Mouse (Mus musculus) heart, adult 11 months (tissue): ENCODE data around the gene Sugp2.
"Not testable (repeated sequence)": the region's sequence is repeated elsewhere in the genome, so short reads cannot be mapped to it uniquely, and the experiment has no call there.

Experiments
- DNase-seq: peaks from one replicate; pipeline ENCODE4 v3.0.0; 2022

Gene Sugp2

DNA sequence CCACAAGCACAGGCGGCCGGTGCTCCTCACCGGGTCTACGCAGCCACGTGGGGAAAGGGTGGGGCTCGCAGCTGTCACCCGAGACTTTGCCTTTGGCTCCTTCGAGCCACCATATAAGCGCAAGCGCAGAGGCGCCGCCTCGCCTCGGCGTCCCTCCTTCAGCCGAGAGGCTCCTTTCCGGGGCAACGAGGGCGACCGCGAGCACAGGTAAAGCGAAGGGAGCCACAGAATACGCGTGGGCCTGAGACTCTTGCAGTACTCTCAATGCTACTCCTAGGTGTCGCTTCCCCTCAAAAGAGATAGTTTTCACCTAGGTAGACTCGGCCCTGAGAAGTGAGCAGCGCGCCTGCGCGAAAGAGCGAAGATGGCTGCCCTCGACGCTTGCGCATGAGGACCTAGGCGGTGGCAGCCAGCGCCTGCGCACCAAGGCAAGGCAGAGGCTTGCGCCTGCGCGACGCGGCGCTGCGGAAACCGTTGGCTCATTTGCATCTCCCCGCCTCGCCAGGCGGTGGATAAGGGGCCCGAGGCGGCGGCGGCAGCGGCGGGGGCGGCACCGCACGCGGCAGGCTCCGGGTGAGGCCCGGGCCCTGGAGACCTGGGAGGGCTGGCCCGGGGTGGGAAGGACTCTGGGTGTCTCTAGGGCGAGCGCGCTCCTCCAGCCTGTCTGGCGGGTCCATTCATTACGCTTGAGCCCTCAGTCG lies at the start of gene Sugp2, which contains the start of gene Armc6:
Sugp2 (plus strand) TSS at position 147 of the 701 bp plus-strand sequence.
Armc6 (minus strand) TSS at position 387 of the 701 bp plus-strand sequence.
- peak; percentile 100 for DNase-seq

DNA sequence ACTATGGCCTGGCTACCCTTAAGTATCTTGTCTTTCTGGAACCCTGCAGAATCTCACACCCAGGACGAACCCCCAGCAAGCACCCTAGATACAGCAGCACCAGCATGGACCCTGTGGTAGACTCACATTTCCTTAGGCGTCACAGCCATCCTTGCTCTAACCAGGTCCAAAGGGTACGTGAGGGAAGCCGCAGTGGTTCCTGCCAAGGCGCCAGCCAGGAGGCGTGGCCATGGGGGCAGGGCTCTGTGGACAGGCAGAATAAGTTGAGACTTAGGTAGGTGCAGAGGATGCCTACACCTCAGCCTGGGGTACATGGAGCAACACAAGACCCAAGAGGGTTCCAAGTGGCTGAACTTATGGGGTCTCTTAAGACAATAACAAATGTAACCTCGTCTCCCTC lies 45.3 kb upstream of the Sugp2 start:
- peak; percentile 93 for DNase-seq

DNA sequence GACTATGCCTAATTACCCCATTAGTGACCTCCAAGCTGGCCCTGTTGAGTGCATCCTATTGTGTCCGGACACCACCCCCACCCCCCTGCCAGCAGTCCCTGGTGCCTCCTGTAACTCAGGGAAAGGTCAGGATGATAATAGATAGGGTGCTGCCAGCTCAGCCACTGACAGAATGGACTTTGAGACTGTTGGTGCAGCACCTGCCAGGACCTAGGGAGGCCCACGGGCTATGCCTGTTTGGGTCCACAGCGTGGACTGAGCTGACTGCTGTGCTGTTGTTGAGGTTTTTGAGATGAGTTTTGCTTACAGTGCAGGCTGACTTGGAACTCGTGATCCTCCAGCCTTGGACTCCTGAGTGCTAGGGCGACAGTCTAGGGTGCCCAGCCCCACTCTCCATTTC lies 40.8 kb upstream of the Sugp2 start:
- no peak for DNase-seq

DNA sequence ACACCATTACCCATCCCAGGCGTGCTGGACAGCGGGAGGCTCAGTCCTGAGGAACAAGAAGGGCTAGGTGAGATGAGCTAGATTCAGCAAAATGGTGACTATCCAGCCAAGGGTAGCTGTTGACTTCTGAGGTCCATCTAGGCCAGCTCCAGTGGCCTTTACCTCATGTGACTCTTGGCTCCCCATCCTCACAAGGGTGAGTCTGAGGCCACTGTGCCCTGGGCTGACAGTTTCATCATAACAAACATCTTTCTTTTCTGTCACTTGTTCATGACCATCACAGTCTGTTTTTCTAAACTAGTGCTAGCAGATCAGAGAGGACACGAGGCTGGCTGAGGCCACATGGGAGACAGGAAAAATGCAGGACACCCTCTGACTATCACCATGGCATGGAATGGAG lies 39.8 kb upstream of the Sugp2 start:
- DNase-seq: no peak

DNA sequence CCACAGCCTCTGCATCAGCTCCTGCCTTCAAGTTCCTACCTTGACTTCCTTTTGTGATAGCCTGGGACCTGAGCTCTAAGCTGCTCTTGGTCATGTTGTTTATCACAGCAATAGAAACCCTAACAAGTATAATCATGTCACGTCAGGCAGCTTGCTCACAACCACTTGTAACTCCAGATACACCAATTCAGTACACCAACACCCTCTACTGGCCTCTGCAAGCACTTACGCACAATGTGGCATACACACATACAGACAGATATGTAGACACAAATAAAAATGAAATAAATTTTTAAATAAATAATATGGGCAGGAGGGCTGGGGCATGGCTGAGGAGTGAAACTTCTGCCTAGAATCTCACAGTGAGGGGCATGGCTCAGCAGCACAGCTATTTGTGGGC lies 38.3 kb upstream of the Sugp2 start:
- DNase-seq: no peak

DNA sequence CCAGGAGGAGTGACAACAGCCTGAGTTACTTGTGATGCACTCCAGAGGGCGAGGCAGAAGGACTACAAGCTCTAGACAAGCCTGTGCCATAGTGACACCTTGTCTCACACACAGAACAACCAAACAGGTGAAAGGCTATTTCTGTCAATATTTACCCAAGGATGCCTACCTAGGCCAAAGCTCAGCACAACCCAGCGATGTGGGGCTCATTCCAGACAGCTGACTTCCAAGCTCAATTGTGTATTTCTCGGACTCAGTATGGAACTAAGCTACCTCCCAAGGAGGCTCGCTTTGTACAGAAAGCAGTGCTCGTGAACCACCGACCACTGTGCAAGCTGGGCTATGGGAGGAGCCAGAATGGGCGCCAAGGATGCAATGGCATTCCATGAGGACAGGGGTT lies 36.4 kb upstream of the Sugp2 start:
- no peak for DNase-seq

DNA sequence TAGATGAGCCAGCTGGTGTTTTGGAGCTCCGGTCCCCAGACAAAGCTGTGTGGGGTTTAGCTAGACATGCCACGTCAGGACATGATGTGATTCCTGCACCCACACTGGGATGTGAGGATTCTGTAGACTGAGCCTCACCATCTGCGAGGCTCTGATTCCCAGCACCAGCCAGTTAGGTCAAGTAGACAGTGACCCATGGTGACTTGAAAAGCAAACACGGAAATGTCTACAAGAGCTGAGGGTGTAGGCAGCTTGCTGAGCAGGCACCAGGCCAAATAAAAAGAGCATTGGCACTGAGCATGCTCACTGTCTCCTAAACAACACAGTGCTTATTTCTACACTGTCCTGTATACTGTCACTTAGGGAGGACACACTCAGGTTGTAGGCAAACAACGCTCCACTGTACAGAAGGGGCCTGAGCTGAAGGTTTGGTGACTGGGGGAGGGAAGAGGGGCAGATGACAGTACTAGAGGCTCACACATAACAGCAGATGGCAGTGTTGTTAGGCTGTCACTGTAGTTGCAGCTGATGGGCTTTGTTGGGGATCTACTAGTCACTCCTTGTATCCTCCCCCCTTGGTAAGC lies 33.8 kb upstream of the Sugp2 start:
- peak; percentile 95 for DNase-seq

DNA sequence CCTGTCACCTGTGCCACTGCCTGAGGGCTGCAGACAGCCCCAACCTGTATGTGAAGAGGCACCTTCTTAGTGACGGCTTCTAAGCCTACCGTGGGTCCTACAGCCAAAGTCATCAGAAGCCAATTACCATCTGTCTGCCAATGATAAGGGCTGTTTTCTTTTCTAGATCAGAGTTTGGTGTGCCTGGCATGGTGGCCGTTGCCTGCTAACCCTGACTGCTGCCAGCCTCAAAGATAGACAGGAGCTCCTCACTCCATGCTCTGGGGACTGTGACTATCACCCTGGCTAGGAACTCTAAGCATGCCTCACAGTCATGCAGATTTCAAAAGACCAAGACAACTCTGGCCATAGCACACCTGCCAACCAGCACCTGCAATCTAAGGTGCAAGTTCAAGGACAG lies 32.6 kb upstream of the Sugp2 start:
- no peak for DNase-seq

DNA sequence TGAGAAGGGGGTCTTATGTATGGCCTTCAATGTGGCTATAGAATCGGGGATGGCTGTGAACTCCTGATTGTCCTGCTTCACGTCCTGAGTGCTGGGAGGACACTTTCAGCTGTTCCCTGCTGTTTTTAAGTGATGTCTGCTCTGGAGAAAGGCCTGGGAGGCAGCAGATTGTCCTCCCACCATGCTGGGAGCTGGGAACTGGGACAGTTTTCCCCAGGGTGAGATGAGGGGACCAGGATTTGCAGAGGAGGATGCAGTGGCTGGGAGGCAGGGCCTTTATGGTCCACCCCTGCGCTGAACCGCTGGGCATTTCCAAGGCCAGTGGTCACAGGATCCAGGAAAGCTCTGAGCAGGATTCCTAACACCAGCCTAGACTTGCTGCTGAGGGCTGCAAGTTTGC lies 31.0 kb upstream of the Sugp2 start:
- no peak for DNase-seq

DNA sequence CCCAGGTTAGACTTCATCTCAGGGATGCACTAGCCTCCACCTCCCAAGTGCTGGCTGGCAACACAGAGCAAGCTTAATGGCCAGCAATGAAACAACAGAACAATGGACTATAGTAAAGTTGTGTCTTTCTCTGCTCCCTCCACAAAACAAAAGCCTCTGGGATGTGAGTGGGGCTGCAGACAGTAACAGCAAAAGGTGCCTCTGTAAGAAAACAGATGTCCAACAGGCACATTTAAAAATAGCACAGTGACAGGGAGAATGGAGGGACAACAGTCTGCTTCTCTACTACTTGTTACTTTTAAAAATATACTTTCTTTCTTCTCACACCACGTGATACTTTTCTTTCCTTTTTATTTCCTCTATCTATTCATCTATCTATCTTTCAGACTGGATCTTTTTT lies 29.3 kb upstream of the Sugp2 start:
- no peak for DNase-seq

DNA sequence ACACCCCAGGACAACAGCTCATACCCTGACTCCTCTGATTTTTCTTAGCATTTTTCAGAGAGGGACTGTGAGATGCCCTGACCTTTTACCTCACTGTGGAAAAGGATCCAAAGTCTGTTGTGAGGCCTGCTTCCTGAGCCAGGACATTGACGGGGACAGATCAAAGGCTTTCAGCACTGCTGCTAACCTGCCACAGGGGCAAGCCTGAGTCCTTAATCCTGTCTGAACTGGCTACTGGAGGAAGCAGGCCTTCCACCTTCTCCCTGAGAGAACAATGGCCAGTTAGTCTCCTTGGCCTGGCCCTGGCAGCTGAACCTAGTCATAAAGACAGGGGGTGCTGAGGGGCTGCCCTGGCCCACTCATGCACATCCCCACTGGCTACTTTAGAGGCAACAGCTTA lies 25.9 kb upstream of the Sugp2 start:
- DNase-seq: no peak

DNA sequence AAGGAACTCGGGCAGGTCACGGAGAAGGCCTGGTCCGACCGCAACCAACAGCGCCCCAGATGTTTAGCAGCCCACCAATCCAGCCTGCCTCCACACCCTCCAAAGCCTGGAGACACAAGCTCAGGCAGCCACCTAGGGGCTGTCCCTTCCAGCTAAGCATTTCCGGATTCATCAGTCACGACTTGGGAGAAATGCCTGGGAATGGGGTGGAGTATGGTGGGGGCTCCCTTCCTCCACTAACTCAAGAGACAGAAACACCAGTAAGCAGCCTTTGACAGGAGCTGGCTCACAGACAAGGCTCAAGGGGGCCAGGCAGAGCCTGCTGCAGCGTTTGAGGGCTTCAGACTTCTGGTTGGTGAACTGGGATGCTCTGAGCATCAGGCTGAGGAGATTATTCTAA lies 23.5 kb upstream of the Sugp2 start:
- peak; percentile 94 for DNase-seq

DNA sequence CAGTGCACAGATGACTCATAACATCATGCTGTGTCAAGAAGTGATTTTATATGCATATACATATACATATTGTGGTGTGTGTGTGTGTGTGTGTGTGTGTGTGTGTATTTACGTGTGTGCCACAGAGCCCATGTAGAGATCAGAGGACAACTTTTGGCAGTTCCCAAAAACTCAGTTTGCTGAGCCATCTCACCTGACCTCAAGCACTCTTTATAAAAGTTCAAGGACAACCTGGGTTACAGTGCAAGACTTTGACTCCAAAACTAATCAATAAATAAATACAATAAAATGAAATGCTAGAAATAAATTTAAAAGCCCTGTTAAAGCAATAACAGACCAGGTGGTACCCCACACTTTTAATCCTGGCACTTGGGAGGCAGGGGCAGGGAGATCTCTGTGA lies 22.8 kb upstream of the Sugp2 start:
- no peak for DNase-seq

DNA sequence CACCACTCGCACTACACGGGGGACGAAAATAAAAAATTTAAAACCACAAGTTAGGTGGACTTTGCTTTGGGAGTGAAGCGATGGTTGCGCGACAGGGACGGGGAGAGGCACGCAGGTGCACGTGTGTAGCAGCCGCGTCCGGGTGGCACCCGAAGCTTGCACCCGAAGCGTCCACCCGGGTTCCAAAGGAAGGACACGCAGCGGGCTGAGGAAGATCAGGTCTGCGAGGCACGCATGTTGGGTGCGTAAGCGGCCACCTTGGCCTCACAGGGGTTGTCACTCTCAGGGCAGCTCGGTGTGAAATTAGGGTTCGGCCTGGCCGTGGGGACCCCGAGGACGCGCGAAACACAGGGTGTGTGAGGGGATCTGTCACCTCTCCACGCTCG lies 22.3 kb upstream of the Sugp2 start:
- DNase-seq: no peak

DNA sequence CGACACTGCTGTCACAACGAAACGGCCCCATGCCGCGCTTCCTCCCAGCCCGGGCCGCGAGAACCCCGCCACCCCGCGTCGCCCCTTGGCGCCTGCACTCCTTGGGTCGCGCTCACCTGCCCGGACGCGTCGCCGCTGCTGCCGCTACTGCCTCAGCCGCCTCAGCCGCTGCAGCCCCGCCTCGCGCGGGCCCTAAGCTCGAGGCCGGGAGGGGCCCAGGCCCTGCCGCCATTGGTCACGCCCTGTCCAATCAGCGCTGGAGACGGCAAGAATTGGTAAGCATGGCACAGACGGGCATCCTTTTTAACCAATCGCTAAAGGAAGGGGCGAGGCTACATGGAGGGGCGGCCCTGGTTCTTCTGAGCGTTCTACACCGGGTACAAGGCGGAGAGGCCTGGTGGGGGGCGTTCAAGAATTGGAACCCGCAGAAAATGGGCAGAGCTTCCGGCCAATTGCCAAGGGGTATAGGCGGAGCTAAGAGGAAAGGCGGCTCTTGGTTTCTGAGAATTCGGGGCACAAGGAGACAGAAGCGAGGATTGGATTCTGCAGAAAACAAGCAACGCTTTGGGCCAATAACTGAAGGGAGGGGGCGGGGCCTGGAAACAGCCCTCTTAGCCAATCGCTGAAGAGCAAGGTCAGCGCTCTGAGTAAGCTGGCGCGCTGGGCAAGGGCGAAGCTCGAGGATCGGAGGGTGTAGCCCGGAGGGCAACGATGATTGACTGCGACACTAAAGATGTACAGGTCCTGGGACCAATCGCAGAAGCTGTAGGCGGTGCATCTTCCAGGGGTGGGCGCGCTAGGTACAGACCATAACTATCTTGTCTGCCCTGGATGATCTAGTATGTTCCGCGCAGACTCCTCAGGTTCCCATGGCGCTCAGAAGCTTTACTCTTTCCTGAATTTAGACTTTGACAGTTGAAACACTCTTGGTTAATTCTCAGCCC lies 21.6 kb upstream of the Sugp2 start, which contains the start of gene Slc25a42:
Slc25a42 (minus strand) TSS at position 194 of the 944 bp plus-strand sequence.
- DNase-seq: peak; percentile 100

DNA sequence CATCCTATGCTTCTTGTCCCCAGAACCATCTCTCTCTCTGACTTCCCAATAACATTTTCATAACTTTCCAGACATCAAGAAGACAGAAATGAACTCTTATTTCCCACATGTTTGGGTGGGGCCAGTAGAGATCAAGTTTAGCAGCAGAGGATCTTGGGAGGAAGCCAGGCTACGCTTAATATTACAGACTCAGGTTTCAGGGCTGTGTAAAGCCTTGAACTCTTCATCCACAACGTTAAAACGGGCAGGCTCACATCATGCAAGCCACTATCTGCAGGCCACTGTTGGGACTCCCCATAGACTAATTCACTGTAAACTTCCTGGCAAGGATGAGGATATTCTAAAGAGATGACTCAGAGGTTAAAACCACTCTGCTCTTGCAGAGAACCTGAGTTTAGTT lies 19.6 kb upstream of the Sugp2 start:
- no peak for DNase-seq

DNA sequence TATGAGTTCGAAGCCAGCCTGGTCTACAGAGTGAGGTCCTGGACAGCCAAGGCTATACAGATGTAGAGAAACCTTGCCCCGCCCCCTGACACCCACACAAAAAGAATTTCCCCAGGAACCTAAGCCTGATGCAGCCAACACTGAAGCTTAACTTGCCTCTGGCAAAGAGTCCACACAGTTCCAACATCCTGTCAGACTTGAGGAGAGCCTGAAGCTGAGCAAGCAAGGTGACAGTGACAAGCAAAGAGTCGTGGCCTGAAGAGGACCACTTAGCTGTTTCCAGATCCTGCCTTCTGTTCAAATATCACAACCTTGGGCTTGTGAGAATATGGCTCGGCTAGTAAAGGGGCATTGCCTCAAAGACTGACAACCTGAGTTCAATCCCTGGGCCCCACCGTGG lies 18.9 kb upstream of the Sugp2 start:
- DNase-seq: peak; percentile 92

DNA sequence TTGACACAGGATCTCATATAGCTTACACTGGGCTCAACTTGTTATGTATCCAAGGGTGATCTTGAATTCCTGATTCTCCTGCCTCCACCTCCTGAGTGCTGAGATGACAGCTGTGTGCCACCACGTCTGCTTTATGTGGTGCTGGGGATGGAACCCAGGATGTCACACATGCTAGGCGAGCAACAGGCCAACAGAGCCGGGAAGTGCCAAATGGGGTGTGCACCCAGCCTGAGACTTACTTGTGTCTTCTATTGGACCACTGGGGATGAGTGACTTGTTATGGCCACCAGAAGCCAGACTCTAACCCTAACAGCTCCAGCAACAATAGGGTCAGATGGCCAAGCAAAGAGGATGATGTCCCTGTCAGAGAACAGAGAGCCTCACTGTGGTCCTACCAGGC lies 17.9 kb upstream of the Sugp2 start:
- DNase-seq: not testable (repeated sequence)

DNA sequence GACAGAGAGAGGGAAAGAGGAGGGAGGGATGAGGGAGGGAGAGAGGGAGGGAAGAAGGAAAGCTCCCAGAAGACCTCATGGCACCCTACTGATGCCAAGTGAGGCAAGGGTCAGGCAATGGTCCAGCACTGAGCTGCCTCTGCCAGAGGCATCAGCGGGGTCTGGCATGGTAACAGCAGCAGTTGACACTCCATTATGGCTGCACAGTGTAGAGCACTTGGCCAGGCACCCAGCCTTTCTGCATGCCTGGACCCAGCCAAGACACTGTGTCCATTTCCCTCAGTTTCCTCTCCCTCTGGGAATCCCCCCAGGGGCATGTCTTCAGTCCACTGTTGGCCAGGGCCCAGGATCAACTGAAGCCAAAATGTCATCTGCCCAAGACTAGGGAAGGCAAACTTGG lies 17.5 kb upstream of the Sugp2 start:
- DNase-seq: peak; percentile 99

DNA sequence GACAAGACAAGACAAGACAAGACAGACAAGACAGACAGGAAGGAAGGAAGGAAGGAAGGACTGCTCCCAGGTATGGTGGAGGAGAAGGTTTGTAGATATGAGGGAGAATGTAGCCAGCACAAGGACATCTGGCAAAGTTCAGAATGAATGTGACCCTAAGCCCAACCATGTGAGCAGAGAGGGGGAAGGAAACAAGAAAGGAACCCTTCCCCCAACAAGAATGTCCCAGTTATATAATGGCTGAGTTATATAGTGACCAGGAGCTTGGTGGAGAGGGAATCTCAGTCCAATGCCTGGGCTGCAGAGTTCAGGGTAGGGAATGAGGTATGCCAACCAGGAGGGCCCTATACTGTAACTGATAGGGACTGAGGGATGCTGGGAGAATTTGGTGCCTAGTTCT lies 16.6 kb upstream of the Sugp2 start:
- DNase-seq: no peak

DNA sequence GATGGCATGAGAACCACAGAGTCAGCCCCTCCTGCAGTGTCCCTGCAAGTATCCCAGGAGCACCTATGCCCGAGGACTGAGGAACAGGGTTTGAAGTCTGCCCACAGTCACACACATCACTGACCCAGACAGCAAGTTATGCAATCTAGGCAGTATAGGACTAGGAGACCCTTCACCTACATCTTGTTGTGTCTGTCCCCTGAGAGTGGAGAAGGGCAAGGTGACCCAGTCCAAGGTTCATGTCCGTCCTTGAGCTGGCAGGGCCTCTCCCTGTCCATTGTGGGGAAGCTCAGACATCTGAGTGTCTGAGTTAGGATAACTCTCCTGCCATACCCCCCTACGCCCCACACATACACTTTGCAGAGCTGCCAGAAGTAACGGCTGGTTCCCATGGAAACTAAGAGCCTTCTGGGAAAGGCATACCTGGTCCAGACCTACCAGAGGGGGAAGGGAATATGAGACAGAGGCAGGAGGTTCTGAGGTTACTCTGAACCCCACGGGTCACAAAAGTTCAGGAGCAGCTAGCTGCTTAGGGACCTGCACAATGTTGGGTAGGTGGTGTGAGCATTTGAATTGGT lies 14.8 kb upstream of the Sugp2 start:
- peak; percentile 90 for DNase-seq

DNA sequence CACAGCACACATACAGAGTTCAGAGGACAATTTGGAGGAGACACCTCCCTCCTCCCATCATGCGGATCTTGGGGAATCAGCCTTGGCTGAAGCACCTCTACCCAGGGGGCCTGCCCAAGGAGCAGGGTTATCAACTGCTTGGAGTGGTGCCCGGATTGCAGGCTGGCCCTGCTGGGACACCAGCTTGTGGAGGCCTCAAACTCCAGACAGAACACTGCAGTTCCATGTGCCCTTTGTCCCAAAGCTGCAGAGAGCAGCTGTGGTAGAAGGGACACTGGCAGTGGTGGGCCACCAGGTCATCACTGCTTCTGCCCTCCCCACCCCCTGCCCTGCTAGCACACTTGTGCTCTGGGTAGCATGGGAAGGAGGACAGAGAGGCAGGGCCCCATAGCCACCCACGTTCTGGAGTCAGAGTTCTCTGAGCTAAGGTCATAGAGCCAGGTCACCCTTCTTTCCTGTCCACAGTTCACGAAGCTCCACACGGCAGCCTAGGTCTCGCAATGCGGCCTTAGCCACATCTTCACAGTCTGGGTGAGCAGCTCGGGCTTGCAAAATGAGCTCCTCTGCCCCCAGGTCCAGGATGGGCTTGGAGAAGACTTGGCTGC lies 13.7 kb upstream of the Sugp2 start:
- DNase-seq: peak; percentile 96

DNA sequence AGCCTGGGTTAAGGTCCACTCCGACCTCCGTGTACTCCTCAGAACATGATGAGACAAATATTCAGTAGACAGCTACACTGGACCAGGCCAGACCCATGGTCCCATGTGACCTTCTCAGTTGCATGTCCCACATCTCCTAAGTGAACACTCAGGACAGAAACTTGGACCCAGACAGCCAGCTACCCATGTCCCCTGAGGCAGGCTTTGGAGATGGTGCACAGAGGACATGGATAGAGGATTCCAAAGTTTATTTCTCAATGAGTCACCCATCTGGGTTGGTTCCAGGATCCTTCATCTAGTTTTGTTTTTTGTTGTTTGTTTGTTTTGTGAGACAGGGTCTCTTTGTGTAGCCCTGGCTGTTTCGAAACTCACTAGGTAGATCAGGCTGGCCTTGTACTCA lies 13.1 kb upstream of the Sugp2 start:
- peak; percentile 96 for DNase-seq
